Mouse (Mus musculus) heart, adult 11 months (tissue): ENCODE results near the gene Map1b.
A peak's percentile ranks its signal among the peaks of the same experiment; 100 is the strongest.

Source experiments
- DNase-seq: peaks from one replicate; pipeline ENCODE4 v3.0.0; 2022

Gene Map1b

GRCm38 (mm10) chr13:99485861-99486260 lies 30.5 kb downstream of the Map1b start:
- no peak for DNase-seq

- no peak for DNase-seq
Measured at GRCm38 (mm10) chr13:99485331-99485733, 31.0 kb downstream of the Map1b start.

GRCm38 (mm10) chr13:99484905-99485304 lies 31.4 kb downstream of the Map1b start:
- DNase-seq: peak; percentile 92

GRCm38 (mm10) chr13:99483433-99483832 lies 32.9 kb downstream of the Map1b start:
- peak; percentile 93 for DNase-seq

- DNase-seq: peak; percentile 94
Measured at GRCm38 (mm10) chr13:99475488-99475887, 40.9 kb downstream of the Map1b start.

- no peak for DNase-seq
Measured at GRCm38 (mm10) chr13:99475033-99475432, 41.3 kb downstream of the Map1b start.

- DNase-seq: no peak
Measured at GRCm38 (mm10) chr13:99474108-99474507, 42.2 kb downstream of the Map1b start.

GRCm38 (mm10) chr13:99472028-99472427 lies 44.3 kb downstream of the Map1b start:
- DNase-seq: no peak

GRCm38 (mm10) chr13:99470084-99470483 lies 46.3 kb downstream of the Map1b start:
- DNase-seq: no peak

- no peak for DNase-seq
Measured at GRCm38 (mm10) chr13:99468267-99468666, 48.1 kb downstream of the Map1b start.

- DNase-seq: no peak
Measured at GRCm38 (mm10) chr13:99466811-99467315, 49.5 kb downstream of the Map1b start.

GRCm38 (mm10) chr13:99466064-99466463 lies 50.3 kb downstream of the Map1b start:
- no peak for DNase-seq

GRCm38 (mm10) chr13:99464551-99464950 lies 51.8 kb downstream of the Map1b start:
- DNase-seq: peak; percentile 89

- DNase-seq: no peak
Measured at GRCm38 (mm10) chr13:99461886-99462285, 54.5 kb downstream of the Map1b start.

- DNase-seq: no peak
Measured at GRCm38 (mm10) chr13:99459612-99460011, 56.7 kb downstream of the Map1b start.

GRCm38 (mm10) chr13:99458658-99459386 lies 57.5 kb downstream of the Map1b start:
- DNase-seq: no peak

GRCm38 (mm10) chr13:99454977-99455376 lies 61.4 kb downstream of the Map1b start:
- no peak for DNase-seq

GRCm38 (mm10) chr13:99452444-99452843 lies 63.9 kb downstream of the Map1b start:
- DNase-seq: no peak

GRCm38 (mm10) chr13:99451276-99451675 lies 65.1 kb downstream of the Map1b start:
- no peak for DNase-seq

- DNase-seq: peak; percentile 96
Measured at GRCm38 (mm10) chr13:99450766-99451165, 65.6 kb downstream of the Map1b start.

- DNase-seq: no peak
Measured at GRCm38 (mm10) chr13:99449547-99449946, 66.8 kb downstream of the Map1b start.

- no peak for DNase-seq
Measured at GRCm38 (mm10) chr13:99448278-99448677, 68.1 kb downstream of the Map1b start.

- DNase-seq: peak; percentile 91
Measured at GRCm38 (mm10) chr13:99447403-99448199, 68.7 kb downstream of the Map1b start.

- no peak for DNase-seq
Measured at GRCm38 (mm10) chr13:99447002-99447401, 69.3 kb downstream of the Map1b start.
